Mouse (Mus musculus): ENCODE data around the gene Mettl11b. TPM values are rescaled to one million over a fixed set of nuclear protein-coding genes. Genes with fewer than 3 reads are reported as not detected.

Mettl11b gene
- polyA plus RNA-seq, 1 experiment from 2014 or later, result 0.37 TPM

Other genes starting within 250 kb of the Mettl11b start
- gene Kifap3, start 54.4 kb upstream of the Mettl11b start, polyA plus RNA-seq (2016; fragmentation: Nextera tagmentation; extraction: Ambion mirVana), result 59.3 and 60.3 TPM in 2 replicates
- 21.2 and 22.7 TPM in 2 replicates for gene Scyl3, start 203.9 kb upstream of the Mettl11b start, polyA plus RNA-seq (2016; fragmentation: Nextera tagmentation; extraction: Ambion mirVana)

All from embryonic facial prominence, embryonic 12.5 days (tissue).